Mouse (Mus musculus): ENCODE results near the gene Uba3. TPM values are rescaled to one million over a fixed set of nuclear protein-coding genes. Genes with fewer than 3 reads are reported as not detected.
A peak's percentile ranks its signal among the peaks of the same experiment; 100 is the strongest.

Gene Uba3
- total RNA-seq, 2 experiments from 2014 or later, result 74.8 to 75.1 TPM

DNA sequence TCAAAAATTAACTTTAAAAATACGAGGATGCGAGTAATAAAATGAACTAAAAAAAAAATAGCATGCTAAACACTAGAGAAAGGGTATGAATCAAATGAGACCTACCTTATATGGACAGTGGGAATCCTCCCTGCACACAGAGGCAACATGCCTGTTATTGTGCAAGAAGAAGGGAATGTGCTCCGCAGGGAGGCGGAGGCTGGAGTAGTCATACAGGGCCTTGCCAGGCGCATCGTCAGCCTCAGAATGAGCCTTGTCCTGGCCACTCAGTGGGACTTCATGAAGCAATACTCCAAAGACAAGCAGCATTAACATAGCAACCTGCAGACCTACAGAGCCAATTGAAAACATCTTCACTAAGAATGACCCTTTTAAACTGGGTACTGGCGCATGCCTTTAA lies 60.3 kb downstream of the Uba3 start:
- intact Hi-C loops (cut with DNase I), result loop anchor here (5.0 kb wide), 1 partner anchor 382 kb away; no protein-coding TSS in a partner anchor

GRCm38 (mm10) chr6:97144359-97144758 lies 61.1 kb downstream of the Uba3 start:
- intact Hi-C loops (cut with DNase I), result no loop called here

More for the DNA sequence above, 60.3 kb downstream of the Uba3 start:
- peak; percentile 57 to 63 for DNase-seq

DNA sequence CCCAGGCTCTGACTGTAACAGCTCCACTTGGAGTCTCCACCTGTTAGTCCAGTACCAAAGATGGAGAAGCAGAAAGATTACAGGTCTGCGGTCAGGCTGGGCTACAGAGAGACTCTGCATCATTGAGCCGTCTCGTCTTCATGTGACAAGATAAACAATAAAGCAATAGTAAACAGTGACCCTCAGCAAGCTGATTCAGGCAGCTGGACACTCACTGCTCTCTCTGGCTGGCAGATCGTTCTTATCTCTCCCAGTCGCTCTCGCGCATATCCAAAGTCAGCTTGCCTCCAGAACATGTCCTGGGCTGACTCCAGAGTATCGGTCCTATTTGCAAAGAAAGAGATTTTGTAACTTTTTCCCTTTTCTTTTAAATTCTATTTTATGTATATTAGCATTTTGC lies 62.8 kb downstream of the Uba3 start:
- intact Hi-C loops (cut with DNase I), result no loop called here
- DNase-seq, result peak in 1 of 2 experiments; percentile 7

More at GRCm38 (mm10) chr6:97144359-97144758, 61.1 kb downstream of the Uba3 start:
- peak; percentile 24 to 40 for DNase-seq

- intact Hi-C loops (cut with DNase I), result no loop called here
Measured at GRCm38 (mm10) chr6:97141811-97142210, 63.6 kb downstream of the Uba3 start.

More at GRCm38 (mm10) chr6:97141811-97142210, 63.6 kb downstream of the Uba3 start:
- DNase-seq, result no peak

Other genes starting within 250 kb of the Uba3 start
- gene Fam19a4, start 145.2 kb downstream of the Uba3 start, total RNA-seq (2021), result not detected
- 10 to 100 TPM; 18.6 to 20.9 TPM for gene Eogt, start 56.5 kb downstream of the Uba3 start, total RNA-seq (2021)
- gene Tmf1, start 26.5 kb downstream of the Uba3 start, total RNA-seq (2021), result 10 to 100 TPM; 34.3 to 36.3 TPM
- gene Arl6ip5, start 5.0 kb upstream of the Uba3 start, total RNA-seq (2021), result 100 to 1,000 TPM in 1 of 2 experiments, 10 to 100 TPM in 1; 98.4 to 107 TPM
- gene Lmod3, start 47.1 kb upstream of the Uba3 start, total RNA-seq (2021), result 10 to 100 TPM; 45.8 to 66.3 TPM

All from heart, postnatal 10 days (tissue).